Mouse (Mus musculus): ENCODE measurements at regions not wholly inside any gene's neighbourhood (a gene's known extent, or its start where the extent isn't known, plus 50 kb on each side); places are given as distances from the start of the nearest gene placed in this dataset.

DNA sequence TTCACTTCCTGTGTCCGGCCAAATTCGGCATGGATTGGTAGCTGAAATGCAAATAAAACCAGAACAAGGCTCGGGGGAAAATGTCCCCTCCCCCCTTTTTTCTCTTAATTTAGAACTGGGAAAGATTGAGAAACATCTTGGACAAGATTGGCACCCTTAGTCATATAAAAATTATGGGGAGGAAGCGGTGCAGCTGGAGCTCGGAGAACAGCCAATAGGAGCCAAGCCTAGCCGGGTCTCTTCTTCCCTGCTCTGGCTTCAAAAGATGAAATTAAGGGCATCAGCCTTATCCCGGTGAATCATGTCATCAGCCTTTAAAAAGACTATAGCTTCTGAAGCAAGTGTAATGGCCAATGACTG is 213.3 kb upstream of the Amigo2 start:
- TF ChIP-seq TCF12 (IDR thresholded peaks at IDR 0.05; ENCODE audit: low read depth, low read length) (no peak), SMC3 (IDR thresholded peaks at IDR 0.05; ENCODE audit: low read depth, low read length) (no peak), SIN3A (IDR thresholded peaks at IDR 0.05; ENCODE audit: low read length) (0 out of 2 replicates have a peak, but pooled peaks have one; percentile 58), CHD1 (IDR thresholded peaks at IDR 0.05; ENCODE audit: low read depth, low read length) (peak; percentile 17; the same call in 1 of the 2 replicates), ELF1 (IDR thresholded peaks at IDR 0.05; ENCODE audit: low read depth, low read length) (peak; percentile 61; the same call in 1 of the 2 replicates), IRF4 (IDR thresholded peaks at IDR 0.05; ENCODE audit: low read depth, low read length) (peak; percentile 22; the same call in 1 of the 2 replicates), HCFC1 (IDR thresholded peaks at IDR 0.05; ENCODE audit: low read depth, low read length) (peak; percentile 9; the same call in 1 of the 2 replicates), ZNF384 (IDR thresholded peaks at IDR 0.05; ENCODE audit: low read depth, low read length) (no peak), ETS1 (conservative IDR thresholded peaks at IDR 0.05; ENCODE audit: low read depth, low read length) (no peak), MEF2A (IDR thresholded peaks at IDR 0.05; ENCODE audit: borderline replicate concordance, low read depth, low read length) (peak; percentile 67; the same call in 1 of the 2 replicates), TBP (conservative IDR thresholded peaks at IDR 0.05; ENCODE audit: low read depth, low read length) (0 out of 2 replicates have a peak, but pooled peaks have one; percentile 31)
- dilution Hi-C loops (cut with MboI; ENCODE audit: extremely low pct_ligation_motif_present, extremely low pct_unique_long_range_greater_than_20kb, low sequenced_read_pairs), result no loop called here

GRCm38 (mm10) chr15:97459606-97460359 is 212.7 kb upstream of the Amigo2 start:
- no peak for DNase-seq (ENCODE audit: extremely low read depth)
- peak overlapping the region; percentile 97 for H3K4me2 ChIP-seq (ENCODE audit: insufficient read depth, low read depth, poor library complexity, severe bottlenecking)
- in situ Hi-C loops (cut with MboI; ENCODE audit: low pct_ligation_motif_present, low pct_unique_long_range_greater_than_20kb, low sequenced_read_pairs) (loop anchor here (10.0 to 25.0 kb wide), 3 partner anchors 75 to 378 kb away; partner anchors contain the start of gene Hdac7), dilution Hi-C loops (cut with MboI; ENCODE audit: extremely low pct_ligation_motif_present, extremely low pct_unique_long_range_greater_than_20kb, low sequenced_read_pairs) (no loop called here)
- H3K4me1 ChIP-seq (ENCODE audit: control insufficient read depth in 1 of 2, insufficient read depth in 2 of 2), result peaks cover 10 to 82% of the 10 kb centered on the region in 2 experiments
- peak overlapping the region; percentile 79 for H3K27ac ChIP-seq (ENCODE audit: insufficient read depth, low read depth)
- H3K27me3 ChIP-seq (replicated peaks), result no peaks in the 10 kb centered on the region
- TF ChIP-seq MAZ (IDR thresholded peaks at IDR 0.05; ENCODE audit: low read depth, low read length) (peak; percentile 48; the same call in 1 of the 2 replicates), TCF12 (IDR thresholded peaks at IDR 0.05; ENCODE audit: low read depth, low read length) (peak; percentile 62), JUND (conservative IDR thresholded peaks at IDR 0.05; ENCODE audit: low read depth, low read length) (no peak), MEF2A (IDR thresholded peaks at IDR 0.05; ENCODE audit: borderline replicate concordance, low read depth, low read length) (no peak), ZMIZ1 (IDR thresholded peaks at IDR 0.05; ENCODE audit: low read depth, low read length) (peak; percentile 92), NELFE (IDR thresholded peaks at IDR 0.05; ENCODE audit: low read depth, low read length) (peak; percentile 89), ELF1 (IDR thresholded peaks at IDR 0.05; ENCODE audit: low read depth, low read length) (no peak; the same call in 1 of the 2 replicates), ZC3H11A (IDR thresholded peaks at IDR 0.05; ENCODE audit: low read depth, low read length) (no peak), BHLHE40 (IDR thresholded peaks at IDR 0.05; ENCODE audit: low read depth, low read length) (no peak), POLR2AphosphoS2 (IDR thresholded peaks at IDR 0.05; ENCODE audit: low read depth, low read length) (peak; percentile 27; the same call in 1 of the 2 replicates), ZNF384 (IDR thresholded peaks at IDR 0.05; ENCODE audit: low read depth, low read length) (0 out of 2 replicates have a peak, but pooled peaks have one; percentile 6), NRF1 (IDR thresholded peaks at IDR 0.05; ENCODE audit: low read depth, low read length) (no peak), CHD2 (IDR thresholded peaks at IDR 0.05; ENCODE audit: low read length) (no peak), USF1 (IDR thresholded peaks at IDR 0.05; ENCODE audit: low read depth, low read length) (no peak), MAX (IDR thresholded peaks at IDR 0.05; ENCODE audit: low read length) (peak; percentile 28; the same call in 1 of the 2 replicates), HCFC1 (IDR thresholded peaks at IDR 0.05; ENCODE audit: low read depth, low read length) (peak; percentile 7; the same call in 1 of the 2 replicates), RCOR1 (conservative IDR thresholded peaks at IDR 0.05; ENCODE audit: low read depth, low read length) (no peak), CHD1 (IDR thresholded peaks at IDR 0.05; ENCODE audit: low read depth, low read length) (peak; percentile 86), SIN3A (IDR thresholded peaks at IDR 0.05; ENCODE audit: low read length) (peak; percentile 55), JUN (IDR thresholded peaks at IDR 0.05; ENCODE audit: insufficient read depth, low read depth, low read length) (no peak), USF2 (conservative IDR thresholded peaks at IDR 0.05; ENCODE audit: low read depth, low read length) (no peak), IRF4 (IDR thresholded peaks at IDR 0.05; ENCODE audit: low read depth, low read length) (peak; percentile 59; the same call in 1 of the 2 replicates), EP300 (IDR thresholded peaks at IDR 0.05; ENCODE audit: low read length) (peak; percentile 27; the same call in 1 of the 2 replicates), TBP (conservative IDR thresholded peaks at IDR 0.05; ENCODE audit: low read depth, low read length) (peak; percentile 93), POLR2A (IDR thresholded peaks at IDR 0.05; ENCODE audit: low read depth, low read length) (peak; percentile 86)
- H3K36me3 ChIP-seq (replicated peaks in 1 of 2; ENCODE audit: control insufficient read depth in 1 of 2, insufficient read depth in 1 of 2, low read length in 1 of 2), result no peaks in the 10 kb centered on the region
- peak overlapping the region; percentile 71 for H3K9ac ChIP-seq (ENCODE audit: insufficient read depth, low read depth)
- H3K4me3 ChIP-seq (replicated peaks in 1 of 3; ENCODE audit: low read depth in 2 of 3, low read length in 2 of 3, poor library complexity in 1 of 3), result peak overlapping the region; percentile 33 to 55 (median 42)
- no peaks in the 10 kb centered on the region for H3K79me2 ChIP-seq (replicated peaks; ENCODE audit: control insufficient read depth, extremely low read depth, insufficient read depth, poor library complexity, severe bottlenecking)
- H3K9me3 ChIP-seq (replicated peaks; ENCODE audit: low read length), result no peaks in the 10 kb centered on the region

More for the DNA sequence above, 213.3 kb upstream of the Amigo2 start:
- H3K36me3 ChIP-seq (replicated peaks in 1 of 2; ENCODE audit: control insufficient read depth in 1 of 2, insufficient read depth in 1 of 2, low read length in 1 of 2), result no peaks in the 10 kb centered on the region
- H3K9ac ChIP-seq (ENCODE audit: insufficient read depth, low read depth), result peak overlapping the region; percentile 71
- no peaks in the 10 kb centered on the region for H3K79me2 ChIP-seq (replicated peaks; ENCODE audit: control insufficient read depth, extremely low read depth, insufficient read depth, poor library complexity, severe bottlenecking)
- DNase-seq (ENCODE audit: extremely low read depth), result no peak
- H3K4me1 ChIP-seq (ENCODE audit: control insufficient read depth in 1 of 2, insufficient read depth in 2 of 2), result peaks cover 10 to 84% of the 10 kb centered on the region in 2 experiments
- in situ Hi-C loops (cut with MboI; ENCODE audit: low pct_ligation_motif_present, low pct_unique_long_range_greater_than_20kb, low sequenced_read_pairs), result loop anchor here (10.0 to 25.0 kb wide), 2 partner anchors 206 to 377 kb away; partner anchors contain the start of gene Hdac7
- no peaks in the 10 kb centered on the region for H3K27me3 ChIP-seq (replicated peaks)
- H3K27ac ChIP-seq (ENCODE audit: insufficient read depth, low read depth), result peak overlapping the region; percentile 79
- H3K4me3 ChIP-seq (replicated peaks in 1 of 3; ENCODE audit: low read depth in 2 of 3, low read length in 2 of 3, poor library complexity in 1 of 3), result peak overlapping the region; percentile 33 to 55 (median 42)
- H3K9me3 ChIP-seq (replicated peaks; ENCODE audit: low read length), result no peaks in the 10 kb centered on the region
- H3K4me2 ChIP-seq (ENCODE audit: insufficient read depth, low read depth, poor library complexity, severe bottlenecking), result peak overlapping the region; percentile 97
